Mouse (Mus musculus) ES-E14 (cell line): Measurements from ENCODE around the gene Sqstm1. TPM values are rescaled to one million over a fixed set of nuclear protein-coding genes. Genes with fewer than 3 reads are reported as not detected.

ENCODE experiments used
- DNase-seq: peaks from one replicate; pipeline ENCODE4 v3.0.0-alpha.2; 2013; ENCODE audit warnings: low read depth, low spot score
- H3K27ac ChIP-seq: 2 replicates; pipeline ENCODE4 v1.5.1; 2012; ENCODE audit warnings: low read depth, mild to moderate bottlenecking, low read length, moderate library complexity, mixed read lengths; ENCODE audit not compliant: poor library complexity, insufficient read depth, severe bottlenecking
- H3K36me3 ChIP-seq: 2 replicates; pipeline ENCODE4 v1.6.1; 2012; ENCODE audit warnings: mild to moderate bottlenecking, low read length, moderate library complexity, mixed read lengths; ENCODE audit not compliant: control insufficient read depth, poor library complexity, insufficient read depth, severe bottlenecking
- H3K4me1 ChIP-seq, 2 experiments: fragments of 150-350 bp in 1 of 2; sonication (generic) in 1 of 2; 2 replicates each; pipeline ENCODE4 v1.6.1; 2012; ENCODE audit warnings: low read length in 2 of 2, mild to moderate bottlenecking in 1 of 2, mixed read lengths in 1 of 2; ENCODE audit not compliant: control insufficient read depth in 2 of 2, insufficient read depth in 2 of 2, poor library complexity in 1 of 2
- H3K4me3 ChIP-seq, 2 experiments: fragments of 150-350 bp in 1 of 2; sonication (generic) in 1 of 2; 2 replicates each; pipeline ENCODE4 v1.5.1; 2012; ENCODE audit warnings: low read length in 2 of 2, low read depth in 1 of 2, mild to moderate bottlenecking in 1 of 2, mixed read lengths in 1 of 2; ENCODE audit not compliant: insufficient read depth in 1 of 2, poor library complexity in 1 of 2, severe bottlenecking in 1 of 2
- H3K9ac ChIP-seq: 2 replicates; pipeline ENCODE4 v1.6.1; 2012; ENCODE audit warnings: low read depth, mild to moderate bottlenecking, low read length, mixed read lengths; ENCODE audit not compliant: poor library complexity, insufficient read depth, severe bottlenecking
- H3K9me3 ChIP-seq: fragments of 150-350 bp; sonication (generic); 2 replicates; pipeline ENCODE4 v1.6.1; 2012; ENCODE audit warnings: low read depth, mild to moderate bottlenecking, low read length; ENCODE audit not compliant: control insufficient read depth, insufficient read depth
- CHD2 ChIP-seq: IDR thresholded peaks from 2 replicates; pipeline ENCODE4 v1.6.1; 2014; ENCODE audit warnings: mild to moderate bottlenecking, low read depth, low read length, inconsistent platforms
- HCFC1 ChIP-seq: IDR thresholded peaks from 2 replicates; pipeline ENCODE4 v1.6.1; 2012; ENCODE audit warnings: low read length, inconsistent platforms, borderline replicate concordance; ENCODE audit not compliant: insufficient read depth
- MAFK ChIP-seq: IDR thresholded peaks from 2 replicates; pipeline ENCODE4 v1.6.1; 2014; ENCODE audit warnings: mild to moderate bottlenecking, low read depth, low read length, inconsistent platforms; ENCODE audit not compliant: insufficient read depth
- ZC3H11A ChIP-seq: IDR thresholded peaks from 2 replicates; pipeline ENCODE4 v1.6.1; 2012; ENCODE audit warnings: low read depth, mild to moderate bottlenecking, inconsistent platforms, low read length, borderline replicate concordance
- ZNF384 ChIP-seq: IDR thresholded peaks from 2 replicates; pipeline ENCODE4 v1.6.1; 2012; ENCODE audit warnings: low read depth, low read length, inconsistent platforms
- in situ Hi-C, 2 experiments: fragments of 600-800 bp; cut with MboI; formaldehyde crosslinking; loops; one replicate each; pipeline ENCODE4 v1.15.1; 2025; ENCODE audit warnings: low sequenced_read_pairs in 2 of 2, inconsistent platforms in 1 of 2; ENCODE audit not compliant: unreplicated experiment in 2 of 2
- total RNA-seq: library from RNA; depleted of rRNA; stranded (reverse); fragments of 300-350 nt; gene quantifications from 2 replicates; pipeline ENCODE4 v1.2.3, GENCODE M21; 2012

Sqstm1 gene
- total RNA-seq, 1 experiment, result 234 TPM

GRCm38 (mm10) chr11:50156725-50157258 is 53.8 kb downstream of the Sqstm1 start:
- DNase-seq, result no peak
- Histone ChIP-seq H3K4me1 (no peaks in the 10 kb centered on the region; a peak in 1 of 4 replicates), H3K4me3 (no peak overlapping the region), H3K9me3 (no peaks in the 10 kb centered on the region), H3K9ac (no peak overlapping the region), H3K36me3 (peaks cover 22% of the 10 kb centered on the region; the same call in 1 of the 2 replicates), H3K27ac (no peak overlapping the region)
- TF ChIP-seq HCFC1, result no peak
- TF ChIP-seq ZC3H11A, result no peak
- no peak for TF ChIP-seq CHD2
- no peak for TF ChIP-seq ZNF384
- no peak for TF ChIP-seq MAFK
- in situ Hi-C loops, result no loop called here

DNA sequence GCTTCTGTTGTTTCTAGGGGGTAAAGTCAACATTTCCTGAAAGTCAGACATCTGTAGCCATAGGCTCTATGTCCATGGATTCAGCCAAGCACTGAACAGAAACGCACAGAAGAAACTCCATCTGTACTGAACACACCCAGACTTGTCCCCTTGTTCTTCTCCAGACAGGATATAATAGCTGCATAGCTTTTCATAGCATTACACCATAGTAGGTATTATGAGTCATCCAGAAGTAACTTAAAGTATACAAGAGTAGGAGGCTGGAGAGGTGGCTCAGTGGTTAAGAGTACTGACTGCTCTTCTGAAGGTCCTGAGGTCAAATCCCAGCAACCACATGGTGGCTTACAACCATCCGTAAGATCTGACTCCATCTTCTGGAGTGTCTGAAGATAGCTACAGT is 54.8 kb downstream of the Sqstm1 start:
- H3K9ac ChIP-seq, result no peak overlapping the region
- no peak overlapping the region for H3K4me3 ChIP-seq
- H3K4me1 ChIP-seq, result no peaks in the 10 kb centered on the region; a peak in 1 of 4 replicates
- peaks cover 27% of the 10 kb centered on the region; the same call in 1 of the 2 replicates for H3K36me3 ChIP-seq
- no peaks in the 10 kb centered on the region for H3K9me3 ChIP-seq
- no peak for TF ChIP-seq MAFK
- TF ChIP-seq ZNF384, result no peak
- TF ChIP-seq ZC3H11A, result no peak
- TF ChIP-seq CHD2, result no peak
- TF ChIP-seq HCFC1, result no peak
- in situ Hi-C loops, result no loop called here
- H3K27ac ChIP-seq, result no peak overlapping the region
- DNase-seq, result no peak

DNA sequence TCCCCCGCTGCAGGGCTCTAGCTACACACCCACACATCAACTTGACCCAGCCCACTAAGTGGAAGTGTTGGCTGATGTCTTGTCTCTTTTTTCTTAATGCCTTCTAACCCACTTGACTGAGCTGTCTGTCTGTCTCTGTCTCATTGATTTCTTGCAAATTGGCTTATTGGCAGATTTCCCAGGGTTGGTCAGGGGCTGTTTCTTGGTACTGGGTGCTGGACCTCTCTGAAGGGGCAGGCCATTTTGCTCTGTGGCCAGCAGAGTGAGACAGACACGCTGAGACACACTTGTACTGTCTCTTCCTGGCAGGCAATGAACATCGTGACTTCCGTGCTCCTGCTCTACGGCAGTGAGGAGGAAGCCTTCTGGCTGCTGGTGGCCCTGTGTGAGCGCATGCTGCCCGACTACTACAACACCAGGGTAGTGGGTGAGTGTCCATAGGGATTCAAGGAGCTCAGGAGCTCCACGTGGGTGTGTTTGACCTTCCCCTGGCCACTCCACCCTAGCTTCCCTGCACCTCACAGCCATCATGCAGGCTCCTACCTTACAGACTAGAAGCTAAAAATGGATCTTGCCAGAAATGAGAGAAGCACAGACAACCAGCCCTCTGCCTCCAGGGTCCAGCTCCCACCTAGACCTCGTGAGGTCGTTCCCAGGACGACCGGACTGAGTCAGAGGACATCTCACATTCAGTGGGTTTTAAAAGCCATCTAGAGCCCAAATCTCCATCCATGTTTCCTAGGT is 55.7 kb downstream of the Sqstm1 start:
- H3K9ac ChIP-seq, result no peak overlapping the region
- H3K36me3 ChIP-seq, result peaks cover 28% of the 10 kb centered on the region
- H3K4me1 ChIP-seq, result no peaks in the 10 kb centered on the region; a peak in 1 of 4 replicates
- no peak overlapping the region for H3K4me3 ChIP-seq
- no peaks in the 10 kb centered on the region for H3K9me3 ChIP-seq
- DNase-seq, result no peak
- H3K27ac ChIP-seq, result no peak overlapping the region
- in situ Hi-C loops, result no loop called here
- TF ChIP-seq MAFK (no peak), ZNF384 (no peak), CHD2 (no peak), HCFC1 (no peak), ZC3H11A (no peak)

- in situ Hi-C loops, result no loop called here
- Histone ChIP-seq H3K9ac (no peak overlapping the region), H3K4me1 (no peaks in the 10 kb centered on the region; a peak in 1 of 4 replicates), H3K36me3 (peaks cover 32% of the 10 kb centered on the region), H3K27ac (no peak overlapping the region), H3K9me3 (no peaks in the 10 kb centered on the region), H3K4me3 (no peak overlapping the region)
- TF ChIP-seq ZNF384 (no peak), CHD2 (no peak), MAFK (no peak), HCFC1 (no peak), ZC3H11A (no peak)
- DNase-seq, result no peak
Observed at GRCm38 (mm10) chr11:50154166-50154565, 56.5 kb downstream of the Sqstm1 start.

DNA sequence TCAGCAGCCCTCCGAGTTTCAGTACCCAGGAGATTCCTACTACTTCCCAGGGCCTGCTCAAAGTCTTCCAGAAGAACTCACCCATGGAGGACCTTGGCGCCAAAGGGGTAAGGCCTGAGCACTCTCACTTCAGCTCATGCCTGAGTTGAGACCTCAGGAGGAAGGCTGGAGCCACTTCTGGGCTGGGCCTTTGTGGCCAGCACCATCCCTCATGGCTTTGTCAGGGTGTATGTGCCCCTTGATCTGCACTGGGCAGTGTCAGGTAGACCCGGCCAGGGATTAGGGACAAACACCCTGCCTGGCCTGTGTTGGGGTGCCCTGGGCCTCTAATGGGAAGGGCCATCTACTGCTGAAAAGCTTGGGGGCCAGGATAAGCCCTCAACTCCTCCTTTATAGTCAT is 59.3 kb downstream of the Sqstm1 start:
- DNase-seq, result no peak

More for the DNA sequence above, 59.3 kb downstream of the Sqstm1 start:
- Histone ChIP-seq H3K4me1 (no peaks in the 10 kb centered on the region; a peak in 1 of 4 replicates), H3K36me3 (peaks cover 31% of the 10 kb centered on the region), H3K4me3 (no peak overlapping the region), H3K27ac (no peak overlapping the region), H3K9me3 (no peaks in the 10 kb centered on the region), H3K9ac (no peak overlapping the region)
- TF ChIP-seq ZNF384, result no peak
- TF ChIP-seq CHD2, result no peak
- no peak for TF ChIP-seq ZC3H11A
- TF ChIP-seq MAFK, result no peak
- TF ChIP-seq HCFC1, result no peak
- in situ Hi-C loops, result no loop called here
